Mouse (Mus musculus) megakaryocyte, embryonic 14.5 days (primary cell): Measurements from ENCODE around the gene Mymx. TPM values are rescaled to one million over a fixed set of nuclear protein-coding genes. Genes with fewer than 3 reads are reported as not detected.

Source experiments
- H3K27me3 ChIP-seq: replicated peaks from 2 replicates; pipeline ENCODE3; 2012; ENCODE audit warnings: inconsistent platforms
- H3K36me3 ChIP-seq: replicated peaks from 2 replicates; pipeline ENCODE3; 2012; ENCODE audit warnings: low read length, inconsistent platforms, mixed read lengths
- H3K4me1 ChIP-seq: 2 replicates; pipeline ENCODE4 v1.6.1; 2012; ENCODE audit warnings: inconsistent platforms
- H3K4me3 ChIP-seq: replicated peaks from 2 replicates; pipeline ENCODE3; 2012; ENCODE audit warnings: moderate library complexity, mild to moderate bottlenecking, inconsistent platforms
- H3K9me3 ChIP-seq: 2 replicates; pipeline ENCODE4 v1.6.1; 2012; ENCODE audit warnings: inconsistent platforms
- FLI1 ChIP-seq: IDR thresholded peaks from 2 replicates; pipeline ENCODE4 v1.6.1; 2012; ENCODE audit warnings: low read length, inconsistent platforms, mixed read lengths
- GATA1 ChIP-seq: IDR thresholded peaks from 3 replicates; pipeline ENCODE4 v1.6.1; 2012; ENCODE audit warnings: mixed read lengths, low read length, inconsistent platforms, borderline replicate concordance
- polyA plus RNA-seq: library from polyadenylated mRNA; stranded (reverse); fragments of >175 nt; gene quantifications from 2 replicates; pipeline ENCODE4 v1.2.3, GENCODE M21; 2012; ENCODE audit warnings: low replicate concordance; ENCODE audit not compliant: insufficient read depth

Gene Mymx
- polyA plus RNA-seq, 1 experiment = not detected

DNA sequence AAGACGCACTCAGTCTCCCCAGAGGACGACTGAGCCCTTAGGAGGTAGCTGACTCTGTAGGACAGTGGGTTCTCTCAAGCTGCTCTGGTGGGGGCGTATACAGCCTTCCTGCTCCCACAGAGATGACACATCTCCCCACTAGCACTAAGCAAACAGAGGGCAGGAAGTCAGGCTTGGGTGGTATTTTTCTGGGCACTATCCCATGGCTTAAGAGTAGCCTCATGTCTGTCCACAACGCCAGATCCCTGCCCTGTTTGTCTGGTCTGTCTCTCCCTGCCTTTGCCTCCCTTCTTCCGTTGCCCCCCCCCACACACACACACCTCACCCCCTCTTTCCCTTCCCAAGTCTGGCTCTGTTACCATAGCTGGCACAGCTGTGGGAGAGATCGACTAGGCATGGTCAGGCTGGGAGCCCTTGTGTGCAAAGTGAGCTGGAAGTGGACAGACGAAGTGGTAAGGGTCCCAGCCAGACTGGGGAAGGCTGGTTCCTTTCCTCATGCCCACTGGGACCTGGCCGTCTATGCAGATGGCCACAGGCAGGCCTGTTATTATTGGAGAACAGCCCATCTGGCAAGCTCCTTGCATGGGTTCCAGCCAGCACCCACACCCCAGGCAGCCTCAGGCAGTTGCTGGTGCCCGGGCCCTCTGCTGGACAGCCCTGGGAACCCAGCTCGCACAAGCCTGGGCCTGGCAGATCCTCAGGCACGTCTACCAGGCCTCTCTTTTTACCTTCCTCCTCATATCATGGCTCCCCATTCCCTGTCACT is 5.1 kb downstream of the Mymx start:
- Histone ChIP-seq H3K4me3 (no peak overlapping the region), H3K9me3 (no peaks in the 10 kb centered on the region), H3K36me3 (no peaks in the 10 kb centered on the region), H3K4me1 (peaks cover 65% of the 10 kb centered on the region), H3K27me3 (peaks cover 93% of the 10 kb centered on the region)
- no peak for TF ChIP-seq FLI1
- no peak for TF ChIP-seq GATA1

DNA sequence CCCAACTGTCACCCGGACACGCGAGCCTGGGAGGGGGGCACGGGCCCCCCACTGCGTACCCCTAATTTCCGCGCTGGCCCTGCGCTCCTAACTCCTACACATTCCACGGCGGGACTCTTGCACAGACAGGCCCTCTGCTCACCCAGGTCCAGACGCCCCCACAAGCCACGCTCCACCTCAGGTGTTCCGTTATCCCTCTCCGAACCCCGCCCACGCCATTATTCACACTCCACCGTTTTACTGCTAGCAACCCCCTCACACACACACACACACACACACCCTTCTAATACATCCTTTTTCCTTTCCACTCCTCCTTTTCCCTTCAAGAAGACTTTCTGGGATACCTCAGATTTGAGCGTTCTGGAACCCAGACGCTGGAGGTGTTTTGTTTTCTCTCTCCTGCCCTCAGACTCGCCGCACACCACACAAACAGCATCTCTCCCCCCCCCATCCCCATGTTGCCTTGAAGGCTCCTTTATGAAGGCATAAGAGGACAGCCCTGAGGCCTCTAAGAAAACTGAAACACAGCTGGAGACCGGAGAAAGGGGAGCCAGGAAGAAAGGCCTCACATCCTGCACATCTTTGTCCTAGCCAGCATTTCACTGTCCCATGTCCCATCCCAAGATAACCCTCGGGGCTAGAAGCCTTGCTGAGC is 6.0 kb downstream of the Mymx start:
- no peaks in the 10 kb centered on the region for H3K36me3 ChIP-seq
- no peaks in the 10 kb centered on the region for H3K9me3 ChIP-seq
- TF ChIP-seq GATA1 (no peak), FLI1 (no peak)
- H3K4me1 ChIP-seq = peaks cover 69% of the 10 kb centered on the region
- H3K27me3 ChIP-seq = peaks cover 93% of the 10 kb centered on the region
- peak overlapping the region; percentile 92 for H3K4me3 ChIP-seq

DNA sequence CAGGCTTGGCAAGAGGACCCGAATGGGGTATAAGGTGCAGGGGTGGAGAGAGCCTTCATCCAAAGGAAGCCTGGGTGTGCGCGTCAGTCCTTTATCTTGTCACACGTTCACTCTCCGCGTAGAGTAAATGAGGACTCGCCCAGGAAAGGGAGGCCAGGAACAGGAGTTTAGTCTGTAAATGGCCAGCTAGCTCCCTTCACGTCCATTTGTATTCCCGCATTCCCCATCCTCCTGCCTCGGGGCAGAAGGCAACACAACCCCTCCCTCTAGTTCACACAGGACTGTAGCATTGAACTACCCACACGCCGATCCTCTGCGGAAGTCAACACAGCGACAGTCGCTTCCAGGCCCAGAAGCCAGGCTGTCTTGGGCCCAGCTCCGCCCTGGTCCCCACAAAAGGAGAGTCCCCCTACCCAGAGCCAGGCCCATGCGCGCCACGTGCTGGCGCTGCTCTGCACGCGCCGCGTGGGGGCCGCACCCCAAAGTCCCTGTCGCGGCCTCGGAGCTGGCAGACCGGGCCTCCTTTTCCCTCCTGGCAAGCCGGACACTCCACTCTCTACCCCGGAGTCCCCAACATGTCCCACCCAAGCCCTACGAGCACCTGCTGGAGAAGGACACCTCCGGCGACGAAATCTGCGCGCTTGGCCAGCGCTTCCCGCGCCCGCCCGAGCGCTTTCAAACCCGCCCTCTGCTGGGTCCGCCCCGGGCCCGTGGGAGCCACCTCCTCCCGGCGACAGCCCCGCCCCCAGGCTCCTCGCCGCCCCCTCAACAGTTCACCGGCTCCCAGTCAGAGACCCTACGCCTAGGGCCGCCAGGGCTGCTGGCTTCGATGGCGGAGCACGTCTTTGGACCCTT is 6.8 kb downstream of the Mymx start:
- H3K27me3 ChIP-seq = peaks cover 92% of the 10 kb centered on the region
- peaks cover 69% of the 10 kb centered on the region for H3K4me1 ChIP-seq
- no peaks in the 10 kb centered on the region for H3K9me3 ChIP-seq
- no peak for TF ChIP-seq GATA1
- no peak for TF ChIP-seq FLI1
- H3K4me3 ChIP-seq = peak overlapping the region; percentile 92
- H3K36me3 ChIP-seq = no peaks in the 10 kb centered on the region

DNA sequence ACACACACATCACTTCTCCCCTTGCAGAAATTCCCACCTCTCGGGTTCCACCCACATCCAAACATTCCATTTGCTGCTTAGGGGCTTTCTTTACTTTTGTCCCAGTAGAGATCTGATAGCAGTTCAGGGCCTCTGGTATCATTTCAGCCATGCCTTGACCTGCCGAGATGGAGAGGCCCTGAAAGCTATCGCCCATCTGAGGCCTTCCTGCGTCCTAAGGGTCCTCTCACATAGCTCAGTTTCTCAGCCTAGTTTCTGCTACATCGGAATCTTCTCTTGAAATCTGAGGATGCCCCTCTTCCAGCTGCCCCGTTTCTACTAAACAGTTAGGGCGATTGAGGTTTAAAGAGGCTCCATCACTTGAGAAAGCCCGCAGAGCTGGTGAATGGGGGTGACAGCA is 7.7 kb downstream of the Mymx start:
- Histone ChIP-seq H3K36me3 (peaks cover 8% of the 10 kb centered on the region), H3K9me3 (no peaks in the 10 kb centered on the region), H3K4me3 (peak overlapping the region; percentile 92), H3K27me3 (peaks cover 92% of the 10 kb centered on the region), H3K4me1 (peaks cover 65% of the 10 kb centered on the region)
- TF ChIP-seq GATA1 (no peak), FLI1 (no peak)

DNA sequence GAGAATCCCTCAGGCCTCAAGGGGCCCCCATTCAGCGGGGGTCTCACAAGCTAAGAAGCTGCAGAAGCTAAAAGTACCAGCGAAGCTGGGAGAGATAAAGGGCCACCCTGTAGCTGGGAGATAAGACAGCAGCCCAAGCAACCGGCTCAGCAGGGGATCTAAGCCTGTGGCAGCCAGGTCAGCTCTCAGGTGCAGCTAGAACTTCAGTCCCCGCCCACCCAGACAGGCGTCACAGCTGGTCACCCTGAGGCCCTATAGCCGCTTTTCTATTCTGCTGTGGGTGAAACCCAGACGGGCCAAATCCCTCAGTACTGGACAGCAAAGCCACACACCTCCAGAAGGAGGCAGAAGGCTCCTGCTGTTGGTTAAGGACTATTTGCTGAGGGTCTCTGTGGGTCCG is 8.4 kb downstream of the Mymx start:
- Histone ChIP-seq H3K4me3 (no peak overlapping the region), H3K4me1 (peaks cover 65% of the 10 kb centered on the region), H3K36me3 (peaks cover 15% of the 10 kb centered on the region), H3K9me3 (no peaks in the 10 kb centered on the region), H3K27me3 (peaks cover 93% of the 10 kb centered on the region)
- TF ChIP-seq FLI1 = no peak
- TF ChIP-seq GATA1 = no peak

DNA sequence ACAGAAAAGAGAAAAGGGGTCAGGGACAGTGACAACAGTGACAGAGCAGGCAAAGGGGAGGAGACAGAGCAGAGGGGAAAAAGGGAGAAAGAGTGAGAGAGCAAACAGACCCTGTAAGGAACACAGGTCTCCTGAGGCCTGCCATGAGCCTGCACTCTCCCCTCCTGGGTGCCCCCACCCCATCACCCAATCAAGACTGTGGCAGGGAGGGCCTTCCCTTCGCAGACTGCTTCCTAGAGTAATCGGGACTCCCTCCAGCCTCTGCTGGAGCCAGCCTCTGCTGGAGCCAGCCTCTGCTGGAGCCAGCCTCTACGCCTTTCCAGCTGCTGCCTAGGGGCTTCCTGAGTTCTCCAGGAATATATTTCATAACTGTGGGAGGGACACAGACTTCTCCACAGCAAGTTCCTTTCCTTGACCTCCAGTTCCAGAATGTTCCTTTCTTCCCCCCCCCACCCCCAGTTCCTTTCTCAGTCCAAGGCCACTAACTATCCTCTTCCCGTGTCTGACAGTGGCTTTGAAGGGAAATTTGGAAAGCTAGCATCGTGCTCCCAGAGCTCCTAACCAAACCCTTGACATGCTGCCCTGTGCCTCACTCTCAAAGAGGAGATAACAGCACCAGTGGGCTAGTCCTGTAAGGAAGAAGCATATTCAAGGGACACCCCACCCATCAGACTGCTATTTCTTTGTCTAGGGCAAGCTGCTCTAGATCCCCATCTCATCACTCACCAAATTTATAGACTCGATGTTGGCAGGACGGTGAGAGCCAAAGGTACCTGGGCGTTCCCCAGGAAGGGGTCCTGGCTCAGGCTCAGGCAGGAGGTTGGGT is 9.1 kb downstream of the Mymx start:
- Histone ChIP-seq H3K27me3 (peaks cover 91% of the 10 kb centered on the region), H3K36me3 (peaks cover 16% of the 10 kb centered on the region), H3K9me3 (no peaks in the 10 kb centered on the region), H3K4me1 (peaks cover 65% of the 10 kb centered on the region), H3K4me3 (no peak overlapping the region)
- no peak for TF ChIP-seq FLI1
- TF ChIP-seq GATA1 = no peak

DNA sequence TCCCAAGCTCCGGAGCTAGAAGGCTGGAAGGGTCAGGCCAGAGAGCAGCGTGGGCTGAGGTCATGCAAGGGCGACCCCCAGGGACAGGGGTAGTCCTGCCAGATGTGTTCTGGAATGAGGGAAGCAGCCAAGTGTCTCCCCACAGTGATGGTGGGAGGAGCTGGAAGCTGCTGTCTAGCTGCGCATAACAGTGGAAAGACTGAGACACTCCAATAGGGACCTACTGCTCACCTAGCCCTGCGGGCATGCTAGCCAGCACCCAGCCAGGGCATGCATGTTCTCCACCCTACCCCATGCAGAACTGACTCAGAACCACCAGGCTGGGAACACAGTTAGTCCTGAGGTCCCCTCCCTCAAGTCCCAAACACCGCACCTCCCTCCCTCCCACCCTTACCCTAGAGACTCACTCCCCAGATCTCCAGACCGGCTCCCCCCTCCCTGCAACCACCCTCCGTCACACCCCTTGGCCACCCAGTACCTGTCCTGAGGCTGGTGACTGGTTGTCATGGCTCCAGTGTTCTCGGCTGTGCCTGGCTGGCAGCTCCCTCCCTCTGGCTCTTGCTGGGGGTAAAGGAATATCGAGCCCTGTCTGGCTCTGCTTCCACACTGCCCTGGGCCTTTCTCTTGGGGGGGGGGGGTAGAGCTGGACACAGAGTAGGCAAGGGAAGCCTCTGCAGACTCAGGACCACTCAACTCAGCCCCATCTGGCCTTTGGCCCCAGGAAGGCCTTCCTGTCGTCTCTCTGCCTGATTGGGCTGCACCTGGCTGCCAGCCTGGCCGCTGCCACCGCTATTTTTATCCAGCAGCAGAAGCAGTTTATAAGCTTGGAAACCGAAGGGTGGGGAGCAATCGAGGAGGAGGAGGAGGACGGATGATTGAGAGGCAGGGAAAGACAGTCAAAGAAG is 9.9 kb downstream of the Mymx start:
- TF ChIP-seq FLI1 (no peak), GATA1 (no peak)
- H3K36me3 ChIP-seq = peaks cover 20% of the 10 kb centered on the region
- no peak overlapping the region for H3K4me3 ChIP-seq

DNA sequence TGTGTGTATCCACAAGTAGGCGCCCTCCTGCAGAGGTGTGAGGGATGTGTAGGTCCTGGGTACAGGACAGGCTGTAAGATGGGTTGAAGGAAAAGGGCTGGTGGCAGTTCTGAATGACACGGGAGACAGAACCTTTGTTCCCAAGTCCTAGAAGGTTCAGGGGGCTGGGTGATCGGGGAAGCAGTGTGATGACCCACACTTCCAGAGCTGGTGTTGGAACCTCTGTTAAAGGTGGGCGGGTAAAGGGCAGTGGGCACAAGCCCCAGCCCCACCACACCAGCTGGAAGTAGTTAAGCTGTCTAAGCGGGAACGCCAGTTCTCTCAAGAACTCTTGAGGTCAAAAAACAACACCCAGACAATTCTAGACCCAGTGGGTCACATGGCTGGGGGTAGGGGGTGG is 11.5 kb downstream of the Mymx start:
- Histone ChIP-seq H3K4me3 (no peak overlapping the region), H3K9me3 (peaks cover 11% of the 10 kb centered on the region), H3K4me1 (peaks cover 53% of the 10 kb centered on the region), H3K27me3 (peaks cover 80% of the 10 kb centered on the region), H3K36me3 (peaks cover 31% of the 10 kb centered on the region)
- no peak for TF ChIP-seq GATA1
- TF ChIP-seq FLI1 = no peak

More for the DNA sequence above, 9.9 kb downstream of the Mymx start:
- peaks cover 2% of the 10 kb centered on the region; the same call in 1 of the 2 replicates for H3K9me3 ChIP-seq
- peaks cover 61% of the 10 kb centered on the region for H3K4me1 ChIP-seq
- H3K27me3 ChIP-seq = peaks cover 87% of the 10 kb centered on the region
